Mouse (Mus musculus) small intestine, adult 2 months (tissue): Measurements from ENCODE around the gene Cpne9. TPM values are rescaled to one million over a fixed set of nuclear protein-coding genes. Genes with fewer than 3 reads are reported as not detected.

Experiments
- H3K27ac ChIP-seq: fragments of 200-500 bp; 2 replicates; pipeline ENCODE4 v1.5.1; 2012; ENCODE audit warnings: low read depth, low read length, control low read depth, inconsistent platforms; ENCODE audit not compliant: insufficient read depth
- H3K27me3 ChIP-seq: fragments of 200-500 bp; 2 replicates; pipeline ENCODE4 v1.6.1; 2012; ENCODE audit warnings: mild to moderate bottlenecking, moderate library complexity, low read length, inconsistent platforms; ENCODE audit not compliant: control insufficient read depth, insufficient read depth
- H3K36me3 ChIP-seq: fragments of 200-500 bp; 2 replicates; pipeline ENCODE4 v1.6.1; 2012; ENCODE audit warnings: mild to moderate bottlenecking, low read length, control low read depth, inconsistent platforms; ENCODE audit not compliant: control insufficient read depth, insufficient read depth
- H3K4me1 ChIP-seq: fragments of 200-500 bp; 2 replicates; pipeline ENCODE4 v1.6.1; 2012; ENCODE audit warnings: low read length, inconsistent platforms, mixed read lengths; ENCODE audit not compliant: control insufficient read depth, insufficient read depth, insufficient read length
- H3K4me3 ChIP-seq: fragments of 200-500 bp; 2 replicates; pipeline ENCODE4 v1.5.1; 2012; ENCODE audit warnings: low read depth, mild to moderate bottlenecking, control low read depth, inconsistent platforms, low read length, moderate library complexity
- CTCF ChIP-seq: fragments of 200-500 bp; IDR thresholded peaks from 2 replicates; pipeline ENCODE4 v1.5.1; 2012; ENCODE audit warnings: low read depth, mild to moderate bottlenecking, control low read depth, inconsistent platforms, low read length, moderate library complexity, mixed read lengths; ENCODE audit not compliant: insufficient replicate concordance, insufficient read length; ENCODE audit errors: extremely low read depth
- POLR2A ChIP-seq: fragments of 200-500 bp; IDR thresholded peaks from 2 replicates; pipeline ENCODE4 v1.6.1; 2012; ENCODE audit warnings: low read depth, mild to moderate bottlenecking, control low read depth, inconsistent platforms, low read length, moderate library complexity
- WGBS: fragments of 180-500 bp; shearing (Covaris S2); methylation state at CpG from one replicate; pipeline ENCODE4 v1.1.7; 2018; 5-methylcytosine and 5-hydroxymethylcytosine counted together
- polyA plus RNA-seq: library from polyadenylated mRNA; depleted of rRNA; stranded (reverse); fragments of >200 nt; gene quantifications from 2 replicates; pipeline ENCODE4 v1.2.3, GENCODE M21; 2012; rRNA removed

The Cpne9 gene
- polyA plus RNA-seq, 1 experiment, result not detected

DNA sequence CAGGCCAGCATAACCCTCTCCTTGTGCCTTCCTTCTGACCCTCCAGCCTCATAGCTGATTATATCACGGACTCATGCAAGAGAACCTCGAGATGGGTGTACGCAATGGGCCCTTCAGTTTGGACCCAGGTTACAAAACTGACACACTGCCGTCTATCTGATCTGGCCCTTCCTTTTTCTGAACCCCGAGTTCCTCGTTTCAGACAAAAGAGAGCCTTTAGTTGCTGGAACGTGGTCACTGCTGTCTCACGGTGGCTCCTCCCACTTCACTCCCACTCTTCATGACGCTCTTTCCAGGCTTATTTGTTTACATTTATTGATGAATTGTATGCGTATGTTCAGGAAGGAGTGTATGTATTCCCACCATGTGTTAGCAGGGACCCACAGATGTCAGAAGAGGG, 69.5 kb downstream of the Cpne9 start:
- Histone ChIP-seq H3K27ac (peak overlapping the region; percentile 2; the same call in 1 of the 2 replicates), H3K27me3 (no peaks in the 10 kb centered on the region), H3K4me1 (no peaks in the 10 kb centered on the region), H3K4me3 (no peak overlapping the region), H3K36me3 (no peaks in the 10 kb centered on the region)
- no peak for TF ChIP-seq POLR2A
- TF ChIP-seq CTCF, result no peak
- WGBS, result 23% methylated on average over 10 of the region's 10 CpGs

DNA sequence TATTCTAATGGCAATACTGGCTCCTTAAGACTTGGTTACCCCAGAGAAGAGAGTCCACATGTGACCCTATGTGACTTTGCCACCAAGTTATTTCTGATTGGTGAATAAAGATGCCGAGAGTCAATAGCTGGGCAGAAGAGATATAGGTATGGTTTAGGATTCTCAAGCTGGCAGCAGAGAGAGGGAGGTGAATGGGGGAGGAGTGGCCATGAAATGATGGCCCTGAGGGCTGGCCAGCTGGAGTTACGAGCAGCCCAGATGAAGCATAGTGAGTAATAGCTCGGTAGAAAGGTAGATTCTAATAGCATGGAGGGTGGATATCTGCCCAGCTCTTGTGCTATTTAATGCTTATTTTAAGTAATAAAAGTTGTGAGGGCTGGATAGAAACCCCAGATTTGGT, 70.7 kb downstream of the Cpne9 start:
- H3K4me1 ChIP-seq, result no peaks in the 10 kb centered on the region
- H3K27ac ChIP-seq, result no peak overlapping the region
- H3K27me3 ChIP-seq, result no peaks in the 10 kb centered on the region
- no peak for TF ChIP-seq CTCF
- no peak overlapping the region for H3K4me3 ChIP-seq
- H3K36me3 ChIP-seq, result no peaks in the 10 kb centered on the region
- 80% methylated on average over 3 of the region's 3 CpGs for WGBS

DNA sequence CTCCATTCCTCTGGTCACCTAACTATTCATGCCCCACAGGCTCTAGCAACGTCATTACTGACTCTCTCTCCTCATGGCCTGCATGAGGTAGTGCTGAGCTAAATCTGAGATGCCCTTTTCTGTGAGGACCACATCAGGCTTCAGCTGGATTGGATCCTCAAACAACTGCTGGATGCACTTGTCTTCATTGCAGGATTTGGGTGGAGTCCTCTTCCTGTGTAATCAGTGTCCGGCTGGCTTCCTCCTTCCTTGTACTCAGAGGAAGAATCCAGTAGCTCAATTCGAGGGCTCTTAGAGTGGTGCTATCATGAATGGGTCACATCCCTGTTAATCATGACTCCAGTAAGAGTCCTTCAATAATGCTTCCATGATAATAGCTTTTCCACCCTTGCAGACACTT, 71.6 kb downstream of the Cpne9 start:
- H3K4me3 ChIP-seq, result no peak overlapping the region
- 40% methylated on average over 3 of the region's 3 CpGs for WGBS
- H3K4me1 ChIP-seq, result no peaks in the 10 kb centered on the region
- TF ChIP-seq POLR2A (no peak), CTCF (no peak)
- H3K27me3 ChIP-seq, result no peaks in the 10 kb centered on the region
- no peaks in the 10 kb centered on the region for H3K36me3 ChIP-seq
- H3K27ac ChIP-seq, result no peak overlapping the region

Other genes starting within 250 kb of the Cpne9 start
- 3.9 and 5.4 TPM in 2 replicates for gene Thumpd3, start 236.1 kb upstream of the Cpne9 start, polyA plus RNA-seq
- 15.3 and 25.4 TPM in 2 replicates for gene Setd5, start 204.9 kb upstream of the Cpne9 start, polyA plus RNA-seq
- 0.15 and 0.43 TPM in 2 replicates for gene Lhfpl4, start 86.9 kb upstream of the Cpne9 start, polyA plus RNA-seq
- gene Mtmr14, start 44.5 kb upstream of the Cpne9 start, polyA plus RNA-seq, result 23.3 and 66.0 TPM in 2 replicates
- 7.4 and 12.9 TPM in 2 replicates for gene Brpf1, start 24.8 kb downstream of the Cpne9 start, polyA plus RNA-seq
- gene Ogg1, start 44.7 kb downstream of the Cpne9 start, polyA plus RNA-seq, result 7.9 and 10.9 TPM in 2 replicates
- 16.6 and 19.2 TPM in 2 replicates for gene Camk1, start 61.7 kb downstream of the Cpne9 start, polyA plus RNA-seq
- 10.9 and 24.5 TPM in 2 replicates for gene Tada3, start 95.6 kb downstream of the Cpne9 start, polyA plus RNA-seq
- 45.9 and 96.0 TPM in 2 replicates for gene Arpc4, start 95.8 kb downstream of the Cpne9 start, polyA plus RNA-seq
- gene Ttll3, start 107.0 kb downstream of the Cpne9 start, polyA plus RNA-seq, result 5.9 and 14.9 TPM in 2 replicates
- gene Rpusd3, start 137.0 kb downstream of the Cpne9 start, polyA plus RNA-seq, result 25.8 and 71.6 TPM in 2 replicates
- 156 and 346 TPM in 2 replicates for gene Cidec, start 153.5 kb downstream of the Cpne9 start, polyA plus RNA-seq
- 36.9 and 39.4 TPM in 2 replicates for gene Jagn1, start 160.3 kb downstream of the Cpne9 start, polyA plus RNA-seq
- gene Il17re, start 176.2 kb downstream of the Cpne9 start, polyA plus RNA-seq, result 6.8 and 11.4 TPM in 2 replicates
- gene Il17rc, start 189.1 kb downstream of the Cpne9 start, polyA plus RNA-seq, result 189 and 786 TPM in 2 replicates
- 5.7 and 6.6 TPM in 2 replicates for gene Creld1, start 201.0 kb downstream of the Cpne9 start, polyA plus RNA-seq
- 0.05 TPM in 1 of 2 replicates, not detected in the other for gene Prrt3, start 219.6 kb downstream of the Cpne9 start, polyA plus RNA-seq
- 13.9 and 19.7 TPM in 2 replicates for gene Emc3, start 249.3 kb downstream of the Cpne9 start, polyA plus RNA-seq
- gene Fancd2, start 249.4 kb downstream of the Cpne9 start, polyA plus RNA-seq, result 0.93 and 1.2 TPM in 2 replicates